Mouse (Mus musculus): ENCODE data around the gene Rfx1. TPM values are rescaled to one million over a fixed set of nuclear protein-coding genes. Genes with fewer than 3 reads are reported as not detected.

Gene Rfx1
- polyA plus RNA-seq, 1 experiment from 2014 or later: 7.7 TPM

- DNase-seq (ENCODE audit: low spot score): no peak
- Histone ChIP-seq H3K9me3 (replicated peaks) (no peaks in the 10 kb centered on the region), H3K27me3 (ENCODE audit: low read depth, poor library complexity, severe bottlenecking) (no peaks in the 10 kb centered on the region), H3K27ac (replicated peaks) (no peak overlapping the region), H3K4me1 (peaks cover 40% of the 10 kb centered on the region), H3K4me3 (no peak overlapping the region), H3K36me3 (peaks cover 67% of the 10 kb centered on the region)
- WGBS: 88% methylated on average over 1 of the region's 1 CpGs
These were observed 9.8 kb downstream of the Rfx1 start for GRCm38 (mm10) chr8:84076412-84076811.

- Histone ChIP-seq H3K27ac (replicated peaks) (no peak overlapping the region), H3K9me3 (replicated peaks) (no peaks in the 10 kb centered on the region), H3K27me3 (ENCODE audit: low read depth, poor library complexity, severe bottlenecking) (no peaks in the 10 kb centered on the region), H3K36me3 (peaks cover 70% of the 10 kb centered on the region), H3K4me3 (no peak overlapping the region), H3K4me1 (peaks cover 38% of the 10 kb centered on the region)
- no peak for DNase-seq (ENCODE audit: low spot score)
- 84% methylated on average over 3 of the region's 3 CpGs for WGBS
These were observed 10.2 kb downstream of the Rfx1 start for GRCm38 (mm10) chr8:84076849-84077248.

GRCm38 (mm10) chr8:84079206-84079605 lies 12.6 kb downstream of the Rfx1 start:
- peaks cover 34% of the 10 kb centered on the region for H3K4me1 ChIP-seq
- no peaks in the 10 kb centered on the region for H3K27me3 ChIP-seq (ENCODE audit: low read depth, poor library complexity, severe bottlenecking)
- peaks cover 85% of the 10 kb centered on the region for H3K36me3 ChIP-seq
- DNase-seq (ENCODE audit: low spot score): no peak
- H3K4me3 ChIP-seq: no peak overlapping the region
- no peak overlapping the region for H3K27ac ChIP-seq (replicated peaks)
- H3K9me3 ChIP-seq (replicated peaks): no peaks in the 10 kb centered on the region
- 93% methylated on average over 5 of the region's 5 CpGs for WGBS

GRCm38 (mm10) chr8:84083829-84084241 lies 17.2 kb downstream of the Rfx1 start:
- DNase-seq (ENCODE audit: low spot score): peak; percentile 76
- WGBS: 20% methylated on average over 8 of the region's 8 CpGs
- H3K4me3 ChIP-seq: peak overlapping the region; percentile 22
- H3K27ac ChIP-seq (replicated peaks): peak overlapping the region; percentile 73; the same call in 1 of the 2 replicates
- H3K4me1 ChIP-seq: peaks cover 30% of the 10 kb centered on the region
- peaks cover 91% of the 10 kb centered on the region for H3K36me3 ChIP-seq
- 0 out of 2 replicates have a peak, but pooled peaks cover 10% of the 10 kb centered on the region for H3K27me3 ChIP-seq (ENCODE audit: low read depth, poor library complexity, severe bottlenecking)
- no peaks in the 10 kb centered on the region for H3K9me3 ChIP-seq (replicated peaks)

GRCm38 (mm10) chr8:84084341-84085115 lies 17.9 kb downstream of the Rfx1 start:
- no peaks in the 10 kb centered on the region for H3K9me3 ChIP-seq (replicated peaks)
- DNase-seq (ENCODE audit: low spot score): peak; percentile 38
- 28% methylated on average over 42 of the region's 42 CpGs for WGBS
- H3K4me3 ChIP-seq: peak overlapping the region; percentile 32
- H3K36me3 ChIP-seq: peaks cover 91% of the 10 kb centered on the region
- H3K27me3 ChIP-seq (ENCODE audit: low read depth, poor library complexity, severe bottlenecking): 0 out of 2 replicates have a peak, but pooled peaks cover 10% of the 10 kb centered on the region
- H3K27ac ChIP-seq (replicated peaks): peak overlapping the region; percentile 73
- H3K4me1 ChIP-seq: peaks cover 30% of the 10 kb centered on the region

GRCm38 (mm10) chr8:84087156-84087555 lies 20.5 kb downstream of the Rfx1 start:
- H3K27me3 ChIP-seq (ENCODE audit: low read depth, poor library complexity, severe bottlenecking): 0 out of 2 replicates have a peak, but pooled peaks cover 10% of the 10 kb centered on the region
- peaks cover 93% of the 10 kb centered on the region for H3K36me3 ChIP-seq
- no peak overlapping the region for H3K27ac ChIP-seq (replicated peaks)
- peaks cover 30% of the 10 kb centered on the region for H3K4me1 ChIP-seq
- no peak overlapping the region for H3K4me3 ChIP-seq
- WGBS: 92% methylated on average over 7 of the region's 7 CpGs
- no peaks in the 10 kb centered on the region for H3K9me3 ChIP-seq (replicated peaks)
- DNase-seq (ENCODE audit: low spot score): no peak

- WGBS: 95% methylated on average over 14 of the region's 14 CpGs
- Histone ChIP-seq H3K27me3 (ENCODE audit: low read depth, poor library complexity, severe bottlenecking) (0 out of 2 replicates have a peak, but pooled peaks cover 10% of the 10 kb centered on the region), H3K4me3 (no peak overlapping the region), H3K4me1 (peaks cover 25% of the 10 kb centered on the region), H3K36me3 (peaks cover 93% of the 10 kb centered on the region), H3K27ac (replicated peaks) (no peak overlapping the region), H3K9me3 (replicated peaks) (no peaks in the 10 kb centered on the region)
- no peak for DNase-seq (ENCODE audit: low spot score)
These were observed 21.2 kb downstream of the Rfx1 start for GRCm38 (mm10) chr8:84087821-84088220.

- Histone ChIP-seq H3K4me3 (no peak overlapping the region), H3K9me3 (replicated peaks) (no peaks in the 10 kb centered on the region), H3K27ac (replicated peaks) (no peak overlapping the region), H3K36me3 (peaks cover 95% of the 10 kb centered on the region), H3K27me3 (ENCODE audit: low read depth, poor library complexity, severe bottlenecking) (0 out of 2 replicates have a peak, but pooled peaks cover 10% of the 10 kb centered on the region), H3K4me1 (peaks cover 10% of the 10 kb centered on the region)
- WGBS: 86% methylated on average over 9 of the region's 9 CpGs
- DNase-seq (ENCODE audit: low spot score): no peak
These were observed 22.6 kb downstream of the Rfx1 start for GRCm38 (mm10) chr8:84089277-84089676.

GRCm38 (mm10) chr8:84090585-84090984 lies 24.0 kb downstream of the Rfx1 start:
- no peak overlapping the region for H3K27ac ChIP-seq (replicated peaks)
- no peaks in the 10 kb centered on the region for H3K9me3 ChIP-seq (replicated peaks)
- peaks cover 100% of the 10 kb centered on the region for H3K36me3 ChIP-seq
- H3K27me3 ChIP-seq (ENCODE audit: low read depth, poor library complexity, severe bottlenecking): 0 out of 2 replicates have a peak, but pooled peaks cover under 1% of the 10 kb centered on the region
- DNase-seq (ENCODE audit: low spot score): no peak
- no peaks in the 10 kb centered on the region for H3K4me1 ChIP-seq
- H3K4me3 ChIP-seq: no peak overlapping the region
- WGBS: 93% methylated on average over 8 of the region's 8 CpGs

- no peak for DNase-seq (ENCODE audit: low spot score)
- H3K36me3 ChIP-seq: peaks cover 100% of the 10 kb centered on the region
- H3K27me3 ChIP-seq (ENCODE audit: low read depth, poor library complexity, severe bottlenecking): no peaks in the 10 kb centered on the region
- H3K4me3 ChIP-seq: no peak overlapping the region
- no peak overlapping the region for H3K27ac ChIP-seq (replicated peaks)
- WGBS: 74% methylated on average over 8 of the region's 8 CpGs
- H3K9me3 ChIP-seq (replicated peaks): no peaks in the 10 kb centered on the region
- H3K4me1 ChIP-seq: no peaks in the 10 kb centered on the region
These were observed 29.4 kb downstream of the Rfx1 start for GRCm38 (mm10) chr8:84096061-84096460.

GRCm38 (mm10) chr8:84098376-84098775 lies 31.7 kb downstream of the Rfx1 start:
- peaks cover 21% of the 10 kb centered on the region for H3K4me1 ChIP-seq
- no peak overlapping the region for H3K27ac ChIP-seq (replicated peaks)
- H3K4me3 ChIP-seq: no peak overlapping the region
- WGBS: 96% methylated on average over 7 of the region's 7 CpGs
- DNase-seq (ENCODE audit: low spot score): no peak
- H3K9me3 ChIP-seq (replicated peaks): no peaks in the 10 kb centered on the region
- H3K36me3 ChIP-seq: peaks cover 96% of the 10 kb centered on the region
- no peaks in the 10 kb centered on the region for H3K27me3 ChIP-seq (ENCODE audit: low read depth, poor library complexity, severe bottlenecking)

- 95% methylated on average over 25 of the region's 25 CpGs for WGBS
- peaks cover 63% of the 10 kb centered on the region for H3K36me3 ChIP-seq
These were observed 35.0 kb downstream of the Rfx1 start for GRCm38 (mm10) chr8:84101476-84102270.

More at GRCm38 (mm10) chr8:84101476-84102270, 35.0 kb downstream of the Rfx1 start:
- H3K27me3 ChIP-seq (ENCODE audit: low read depth, poor library complexity, severe bottlenecking): no peaks in the 10 kb centered on the region
- DNase-seq (ENCODE audit: low spot score): no peak
- H3K4me1 ChIP-seq: peaks cover 41% of the 10 kb centered on the region
- H3K4me3 ChIP-seq: no peak overlapping the region
- no peaks in the 10 kb centered on the region for H3K9me3 ChIP-seq (replicated peaks)
- no peak overlapping the region for H3K27ac ChIP-seq (replicated peaks)
